Mouse (Mus musculus) cerebellum, adult 11 months (tissue): ENCODE results near the gene Mkrn2os.

ENCODE experiments used
- DNase-seq: peaks from one replicate; pipeline ENCODE4 v3.0.0; 2022

Mkrn2os gene

DNA sequence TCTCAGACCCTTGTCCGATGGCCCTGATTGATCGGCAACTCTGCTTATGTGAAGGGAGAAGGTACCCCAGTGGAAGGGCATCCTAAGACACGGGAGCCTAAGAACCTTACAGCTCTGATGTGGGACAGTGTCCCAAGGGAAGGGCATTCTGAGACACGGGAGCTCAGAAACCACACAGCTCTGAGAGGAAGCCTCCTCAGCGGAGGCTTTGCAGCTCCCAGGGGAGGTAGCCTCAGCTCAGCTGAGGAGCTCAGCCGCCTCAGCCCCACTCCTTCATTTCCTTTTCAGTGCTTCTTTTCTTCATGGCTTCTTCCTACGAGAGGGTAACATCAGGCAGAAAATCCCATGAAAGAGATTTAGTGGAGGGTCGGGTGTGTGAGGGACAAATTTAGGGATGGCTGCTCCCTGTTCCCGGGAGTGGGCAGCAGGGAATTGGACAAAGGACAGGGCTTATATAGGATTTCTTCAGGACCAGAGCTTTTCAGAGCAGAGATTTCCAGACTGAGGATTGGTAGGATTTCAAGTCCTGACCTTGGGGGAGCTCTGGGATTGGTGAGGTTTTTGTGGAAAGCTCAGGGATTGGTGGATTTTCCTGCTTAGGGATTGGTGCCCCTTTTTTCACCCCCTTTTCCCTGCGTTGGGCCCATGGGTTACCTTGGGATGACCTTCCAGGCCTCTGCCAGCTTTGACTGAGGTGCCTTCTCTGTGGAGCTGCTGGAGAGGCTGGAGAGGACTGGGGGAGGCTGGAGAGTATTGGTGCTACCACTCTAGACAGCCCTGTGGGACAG lies 9.9 kb downstream of the Mkrn2os start:
- no peak for DNase-seq

DNA sequence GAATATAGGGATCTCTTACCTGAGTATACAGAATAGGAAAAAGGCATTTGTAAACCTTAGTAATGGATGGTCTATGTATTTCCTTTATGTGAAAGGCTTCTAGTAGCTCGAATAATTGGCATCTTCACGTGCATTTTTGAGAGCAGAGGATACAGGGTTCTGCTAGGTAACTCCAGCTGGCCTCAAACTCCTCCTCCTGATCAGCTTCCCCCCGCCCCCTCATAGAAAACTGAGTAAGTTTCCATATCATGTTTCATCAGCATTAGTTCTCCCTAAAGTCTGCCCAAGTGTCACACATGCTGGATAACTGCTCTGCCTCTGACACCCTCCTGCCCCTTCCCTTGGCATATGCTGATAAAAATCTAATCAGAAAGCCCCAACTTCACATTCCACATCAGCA lies 11.6 kb downstream of the Mkrn2os start:
- no peak for DNase-seq

DNA sequence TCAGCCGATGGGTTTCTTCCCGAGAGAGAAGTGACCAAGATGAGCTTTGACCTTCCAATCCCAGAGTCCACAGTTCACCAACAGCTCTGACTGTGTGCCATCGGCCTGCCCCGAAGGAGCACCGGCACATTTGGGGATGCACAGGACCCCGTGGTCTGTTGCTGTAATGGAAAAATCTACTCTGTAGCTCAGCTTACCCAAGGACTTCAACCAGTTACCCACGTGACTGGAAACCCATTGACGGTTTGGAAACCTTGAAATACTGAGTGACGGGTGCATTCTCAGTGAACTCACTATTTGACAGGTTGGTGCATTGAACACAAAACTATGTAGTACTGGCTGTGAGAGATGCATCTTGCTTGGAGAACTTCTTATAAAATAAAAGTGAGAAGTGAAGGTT lies 14.4 kb downstream of the Mkrn2os start:
- no peak for DNase-seq

DNA sequence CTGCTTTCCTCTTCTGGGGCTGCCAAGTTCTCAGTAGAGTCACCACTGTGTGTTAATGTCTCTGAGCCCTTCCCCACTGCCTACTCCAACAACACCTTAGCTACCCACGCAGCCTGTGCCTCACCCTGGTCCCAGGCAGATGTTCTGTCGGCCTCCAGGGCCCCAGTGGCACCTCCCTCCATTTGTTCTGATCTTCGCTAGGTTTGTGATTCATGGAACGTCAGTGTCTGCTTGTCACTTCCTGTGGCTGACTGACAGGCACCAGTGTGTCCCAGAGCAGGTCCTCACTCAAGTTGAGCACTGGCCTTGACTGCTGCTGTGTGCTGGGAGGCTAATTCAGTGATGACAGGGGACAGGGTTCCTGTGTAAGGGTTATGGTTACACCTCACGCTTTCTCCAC lies 15.0 kb downstream of the Mkrn2os start:
- DNase-seq = no peak

GRCm38 (mm10) chr6:115574171-115574570 lies 18.2 kb downstream of the Mkrn2os start:
- no peak for DNase-seq

DNA sequence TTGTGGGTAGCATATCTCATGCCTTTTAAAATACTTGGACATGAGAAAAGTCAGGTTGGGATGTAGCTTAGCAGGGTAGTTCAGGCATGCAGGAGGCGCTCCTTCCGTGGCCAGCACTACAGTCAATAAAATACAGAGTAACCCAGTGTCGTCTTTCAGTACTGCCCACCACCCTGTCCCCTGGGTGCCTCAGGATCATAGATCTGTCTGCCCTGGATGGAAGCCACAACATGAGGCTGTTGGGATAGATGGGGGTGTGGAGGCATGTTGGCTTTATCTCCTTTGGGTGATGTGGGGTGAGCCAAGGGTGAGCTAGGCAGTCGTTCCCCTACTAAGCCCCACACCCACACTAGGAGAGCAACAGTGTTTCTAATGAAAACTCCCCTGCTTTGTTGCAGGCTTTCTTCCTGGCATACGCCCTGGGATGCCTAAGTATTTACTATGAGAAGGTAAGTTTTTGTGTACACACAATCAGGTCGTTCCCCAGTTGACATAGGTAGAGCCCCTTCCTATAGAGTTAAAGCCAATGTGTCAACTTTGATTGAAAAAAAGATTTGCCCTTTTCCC lies 26.8 kb downstream of the Mkrn2os start:
- no peak for DNase-seq

DNA sequence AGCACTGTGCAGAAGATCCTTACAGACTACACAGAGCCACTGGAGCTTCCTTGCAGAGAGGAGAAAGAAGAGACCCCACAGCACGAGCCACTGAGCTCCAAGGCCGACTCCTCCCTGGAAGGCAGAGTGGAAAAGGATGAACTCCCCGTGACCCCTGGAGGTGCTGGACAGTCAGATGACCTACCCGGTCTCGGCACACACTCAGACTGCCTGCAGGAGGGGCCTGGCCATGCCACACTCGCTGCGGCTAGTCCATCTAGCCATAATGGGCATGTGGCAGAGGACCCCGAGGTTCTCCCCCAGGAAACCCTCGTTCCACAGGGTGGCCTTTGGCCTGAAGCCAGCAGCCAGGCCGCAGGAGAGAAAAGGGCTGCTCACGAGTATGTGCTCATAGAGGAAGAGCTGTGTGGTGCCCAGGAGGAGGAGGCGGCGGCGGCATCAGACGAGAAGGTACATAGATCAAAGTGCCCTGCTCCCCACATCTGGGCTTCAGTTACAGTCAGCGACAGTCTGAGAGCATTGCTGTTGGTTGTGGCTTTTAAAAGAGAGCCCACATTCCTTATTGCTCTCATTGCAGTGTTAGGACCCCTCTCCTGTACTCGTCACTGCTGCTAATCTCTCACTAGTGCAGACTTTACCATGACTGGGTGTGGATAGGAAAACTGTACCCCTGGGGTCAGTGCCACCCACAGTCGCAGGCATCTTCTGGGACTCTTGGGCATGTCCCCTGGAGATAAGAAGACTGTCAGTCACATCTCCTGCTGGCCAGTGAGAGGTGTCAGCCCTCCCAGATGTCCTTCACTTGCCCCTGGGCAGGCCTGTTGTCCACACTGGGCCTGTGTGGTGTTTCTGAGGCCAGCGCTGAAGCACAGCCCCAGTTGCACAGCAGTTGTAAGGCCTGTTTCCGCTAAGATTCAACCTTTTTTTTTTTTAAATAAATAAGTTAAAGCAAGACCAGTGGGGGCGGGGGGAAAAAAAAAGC lies 32.4 kb downstream of the Mkrn2os start:
- no peak for DNase-seq

GRCm38 (mm10) chr6:115558176-115558575 lies 34.2 kb downstream of the Mkrn2os start:
- no peak for DNase-seq

- no peak for DNase-seq
Observed at GRCm38 (mm10) chr6:115555485-115555884, 36.9 kb downstream of the Mkrn2os start.

DNA sequence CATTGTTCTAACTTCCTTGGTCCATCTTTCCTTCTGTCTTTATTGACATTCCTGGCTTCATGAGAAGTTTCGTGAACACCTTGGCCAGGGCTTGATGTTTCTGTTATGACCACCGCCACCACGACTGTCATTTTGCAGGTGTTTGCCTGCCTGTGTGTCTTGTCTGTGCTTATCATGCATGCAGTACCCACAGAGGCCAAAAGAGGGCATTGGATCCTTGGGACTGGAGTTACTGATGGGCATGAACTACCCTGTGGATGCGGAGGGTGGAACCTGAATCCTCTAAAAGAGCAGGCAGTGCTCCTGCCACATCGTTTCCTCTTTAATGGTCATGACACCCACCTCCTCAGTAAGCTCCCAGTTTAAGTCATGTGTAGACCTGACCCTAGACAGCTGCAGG lies 46.1 kb downstream of the Mkrn2os start:
- no peak for DNase-seq

DNA sequence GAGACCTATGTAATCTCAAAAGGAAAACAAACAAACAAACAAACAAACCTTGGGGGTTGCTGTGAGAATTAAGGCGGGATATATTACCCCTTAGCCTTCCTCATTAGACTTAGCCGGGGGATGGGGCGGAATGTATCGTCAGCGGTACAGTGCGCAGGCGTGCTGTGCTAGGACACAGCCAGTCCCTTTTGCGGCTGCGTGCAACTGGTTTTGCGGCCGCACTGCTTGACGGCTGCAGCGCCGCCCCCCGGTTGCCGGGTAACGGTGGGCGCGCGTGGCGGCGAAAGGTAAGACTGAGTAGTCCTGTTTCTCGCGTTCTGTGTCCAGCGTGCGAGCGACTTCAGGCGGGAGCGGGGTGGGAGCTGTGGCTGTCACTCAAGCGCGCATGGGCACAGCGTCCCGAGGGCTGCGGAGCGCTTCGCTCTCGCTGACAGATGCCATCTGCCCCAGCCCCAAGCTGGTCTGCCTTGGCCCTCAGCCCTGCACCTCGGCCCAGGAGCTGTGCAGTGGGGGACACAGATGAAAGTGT lies 47.9 kb downstream of the Mkrn2os start, which contains the start of gene Tsen2:
Gene Tsen2, plus strand, starts transcription at position 223 of the 529 bp plus-strand sequence.
- DNase-seq = peak; percentile 95

DNA sequence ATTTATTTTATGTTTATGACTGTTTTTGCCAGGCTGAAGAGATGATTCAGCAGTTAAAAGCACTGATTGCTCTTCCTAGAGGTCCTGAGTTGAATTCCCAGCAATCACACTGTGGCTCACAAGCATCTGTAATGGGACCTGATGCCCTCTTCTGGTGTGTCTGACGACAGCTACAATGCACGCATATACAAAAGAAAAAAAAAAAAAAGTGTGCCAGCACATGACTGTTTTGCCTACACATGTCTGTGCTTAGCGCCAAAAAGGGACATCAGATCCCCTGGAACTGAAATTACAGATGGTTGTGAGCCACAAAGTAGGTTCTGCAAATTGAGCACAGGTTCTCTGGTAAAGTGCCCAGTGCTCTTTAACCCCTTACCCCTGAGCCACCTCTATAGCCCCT lies 50.0 kb downstream of the Mkrn2os start:
- DNase-seq = no peak

DNA sequence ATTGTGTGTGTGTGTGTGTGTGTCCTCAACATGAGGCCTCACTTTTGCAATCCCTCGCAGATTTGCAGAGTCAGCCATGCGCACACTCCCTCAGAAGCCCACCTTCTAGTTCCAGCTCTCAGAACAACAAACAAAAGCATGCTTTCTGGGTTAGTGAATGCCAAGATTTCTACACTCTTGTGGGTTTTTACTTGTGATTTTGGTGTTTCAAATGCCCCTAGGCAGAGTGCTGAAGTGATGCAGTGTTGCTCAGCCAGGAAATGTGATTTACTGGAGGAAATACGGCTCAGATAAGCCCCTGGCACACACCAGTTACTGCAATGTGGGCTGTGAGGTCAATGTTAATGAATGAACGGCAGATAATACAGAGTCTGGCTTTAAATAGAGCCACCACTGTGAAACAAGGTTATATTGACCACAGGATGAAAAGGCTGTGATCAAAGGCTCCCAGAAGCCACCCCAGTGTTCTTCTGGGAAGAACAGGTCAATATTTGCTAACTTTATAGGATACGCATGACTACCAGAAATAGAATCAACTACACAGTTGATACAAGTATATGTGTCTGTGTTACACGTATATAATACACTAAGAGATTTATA lies 50.6 kb downstream of the Mkrn2os start:
- no peak for DNase-seq

GRCm38 (mm10) chr6:115538645-115539429 lies 53.5 kb downstream of the Mkrn2os start:
- peak; percentile 78 for DNase-seq

DNA sequence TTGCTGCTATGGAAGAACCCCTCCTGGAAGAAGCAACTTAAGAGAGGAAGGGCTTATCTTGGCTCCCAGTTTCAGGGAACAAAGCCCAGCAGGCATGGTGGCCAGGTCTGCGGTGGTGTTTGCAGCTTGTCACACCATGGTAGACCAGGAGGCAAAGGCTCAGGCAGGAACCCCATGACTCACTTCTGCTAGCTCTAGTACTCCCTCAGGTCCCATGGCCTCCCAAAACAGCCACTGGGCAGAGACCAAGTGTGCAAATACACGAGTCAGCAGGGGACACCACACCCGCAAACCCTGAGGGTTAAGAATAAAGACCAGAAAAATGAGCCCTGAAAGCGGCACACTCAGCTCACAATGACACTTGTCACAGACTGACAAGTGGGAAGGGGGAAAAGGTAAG lies 56.2 kb downstream of the Mkrn2os start:
- DNase-seq = no peak

- no peak for DNase-seq
Observed at GRCm38 (mm10) chr6:115534617-115535016, 57.8 kb downstream of the Mkrn2os start.
